ENCODE assay signal across 8 mouse cellular contexts in the genomic region with DNA sequence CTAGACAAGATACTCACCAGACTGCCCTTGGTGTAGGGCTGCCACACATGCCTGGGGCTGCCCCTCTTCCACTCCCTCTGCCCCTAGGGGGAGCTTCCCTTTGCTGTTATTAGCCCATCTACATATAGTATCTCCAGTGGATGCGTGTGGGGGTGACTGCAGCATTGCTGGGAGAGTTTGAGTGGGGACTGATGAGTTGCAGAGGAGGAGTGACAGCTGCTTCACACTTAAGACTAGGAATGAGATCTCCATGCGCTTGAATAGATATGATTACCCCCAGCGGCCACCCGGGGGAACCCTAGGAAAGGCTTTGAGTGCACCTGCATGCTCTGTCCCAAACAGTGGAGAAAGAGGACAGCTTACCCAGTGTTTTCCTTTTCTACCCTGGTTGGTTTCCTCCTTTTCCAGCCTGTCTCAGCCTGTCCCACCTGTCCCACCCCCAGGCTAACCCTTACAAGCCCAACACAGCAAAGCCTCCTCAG. TPM values are rescaled to one million over a fixed set of nuclear protein-coding genes. Genes with fewer than 3 reads are reported as not detected.
DNase-seq lines count a peak whose midpoint lies in the region; ATAC-seq lines count a peak whose summit lies in the region.

No protein-coding gene starts in this region.

- no peak overlapping the region for H3K27ac ChIP-seq in forebrain, embryonic 10.5 days

- 77% methylated on average over 4 of the region's 4 CpGs for WGBS in forebrain, embryonic 10.5 days

- intact Hi-C loops in gastrocnemius, postnatal 14 days (cut with DNase I; ENCODE audit: low total_unique reads): loop anchor here (10.0 kb wide), 1 partner anchor 160 kb away; a partner anchor contains a TSS
- intact Hi-C loops in heart, postnatal 10 days (cut with DNase I): loop anchor here (1.0 to 5.0 kb wide), 3 partner anchors 62 to 159 kb away; no protein-coding TSS in a partner anchor

- peaks cover 72% of the 10 kb centered on the region for H3K36me3 ChIP-seq in forebrain, embryonic 10.5 days (replicated peaks)

- peak; percentile 26 for DNase-seq in gastrocnemius, postnatal 14 days
- DNase-seq in gastrocnemius, adult 8-10 months (ENCODE audit: low spot score in 2 of 2): no peak
- peak; percentile 58 for DNase-seq in right cerebral cortex, adult 18-20 months
- DNase-seq in right cerebral cortex, postnatal 36 days (ENCODE audit: low spot score in 2 of 2): no peak
- peak; percentile 37 to 62 for DNase-seq in heart, postnatal 10 days
- DNase-seq in lung, postnatal 25 days (ENCODE audit: low spot score): peak; percentile 13
- no peak for DNase-seq in forebrain, embryonic 10.5 days (ENCODE audit: extremely low spot score, low spot score)

- H3K27me3 ChIP-seq in forebrain, embryonic 10.5 days (ENCODE audit: poor library complexity, severe bottlenecking): no peaks in the 10 kb centered on the region

- H3K4me1 ChIP-seq in forebrain, embryonic 10.5 days: no peaks in the 10 kb centered on the region

- H3K4me3 ChIP-seq in forebrain, embryonic 10.5 days: no peak overlapping the region

- ATAC-seq in megakaryocyte, adult 5-6 weeks (ENCODE audit: poor library complexity, severe bottlenecking): no peak

- no peaks in the 10 kb centered on the region; the same call in 1 of the 2 replicates for H3K9me3 ChIP-seq in forebrain, embryonic 10.5 days

RNA-seq across cellular contexts. Expression of a gene that starts 9.1 kb away (rescaled TPM):
- under 1 TPM; 0.21 to 0.38 TPM for total RNA-seq in gastrocnemius, postnatal 14 days (2021)
- total RNA-seq in gastrocnemius, adult 8-10 months (2022): 1 to 10 TPM in 1 of 4 experiments, not detected in 3; 1.4 TPM
- 1 to 10 TPM; 1.0 to 1.2 TPM for total RNA-seq in heart, postnatal 10 days (2021)
- 7.3 and 7.8 TPM in 2 replicates for polyA plus RNA-seq in forebrain, embryonic 10.5 days (2016; fragmentation: Nextera tagmentation; extraction: Ambion mirVana)
- not detected in 2 replicates for total RNA-seq in megakaryocyte, adult 5-6 weeks (2015)
- 0.77 and 0.95 TPM in 2 replicates for total RNA-seq in megakaryocyte, adult 5-6 weeks (2017)

RNA-seq across cellular contexts. Expression of a gene that starts 34.7 kb away (rescaled TPM):
- total RNA-seq in gastrocnemius, postnatal 14 days (2021): 1 to 10 TPM; 1.3 to 1.4 TPM
- 1 to 10 TPM in 1 of 4 experiments, under 1 TPM in 3; 0.10 to 1.1 (median 0.22) TPM for total RNA-seq in gastrocnemius, adult 8-10 months (2022)
- total RNA-seq in heart, postnatal 10 days (2021): 10 to 100 TPM; 11.6 to 14.7 TPM
- polyA plus RNA-seq in forebrain, embryonic 10.5 days (2016; fragmentation: Nextera tagmentation; extraction: Ambion mirVana): 1.3 and 2.2 TPM in 2 replicates
- not detected in 2 replicates for total RNA-seq in megakaryocyte, adult 5-6 weeks (2015)
- not detected in 2 replicates for total RNA-seq in megakaryocyte, adult 5-6 weeks (2017)

RNA-seq across cellular contexts. Expression of a gene that starts 56.9 kb away (rescaled TPM):
- total RNA-seq in gastrocnemius, postnatal 14 days (2021): 10 to 100 TPM in 1 of 2 experiments, 1 to 10 TPM in 1; 9.1 to 10.8 TPM
- 10 to 100 TPM in 3 of 4 experiments, 1 to 10 TPM in 1; 9.3 to 11.2 (median 10.7) TPM for total RNA-seq in gastrocnemius, adult 8-10 months (2022)
- total RNA-seq in heart, postnatal 10 days (2021): 10 to 100 TPM; 14.7 to 15.6 TPM
- 27.0 and 29.6 TPM in 2 replicates for polyA plus RNA-seq in forebrain, embryonic 10.5 days (2016; fragmentation: Nextera tagmentation; extraction: Ambion mirVana)
- total RNA-seq in megakaryocyte, adult 5-6 weeks (2015): 14.1 and 16.3 TPM in 2 replicates
- total RNA-seq in megakaryocyte, adult 5-6 weeks (2017): 10.0 and 12.6 TPM in 2 replicates

Comparison
In these comparisons a context has a peak if more than half of its experiments do, and no peak if none do; other contexts are left out.
1. DNase-seq: peak in gastrocnemius, postnatal 14 days (single experiment), right cerebral cortex, adult 18-20 months (single experiment), heart, postnatal 10 days (2 of 2) and lung, postnatal 25 days (single experiment); none in gastrocnemius, adult 8-10 months (0 of 2), right cerebral cortex, postnatal 36 days (0 of 2) and forebrain, embryonic 10.5 days (single experiment).
2. RNA of a gene that starts 34.7 kb away (total RNA-seq): 11.6 to 14.7 TPM in heart, postnatal 10 days; 1.3 to 1.4 TPM in gastrocnemius, postnatal 14 days, 0.10 to 1.1 TPM in gastrocnemius, adult 8-10 months and not detected in megakaryocyte, adult 5-6 weeks; every median in the first group is over 4 times any median in the second.